Mouse (Mus musculus) embryonic facial prominence, embryonic 11.5 days (tissue): ENCODE results near the gene Tpst2. TPM values are rescaled to one million over a fixed set of nuclear protein-coding genes. Genes with fewer than 3 reads are reported as not detected.

Experiments used
- ATAC-seq: fragments of 200-750 bp; cut with Nextera tagmentation; replicated peaks from 2 replicates; pipeline ENCODE4 v1.8.0; 2017; ENCODE audit warnings: low read depth; ENCODE audit not compliant: insufficient number of reproducible peaks, low FRiP score, low TSS enrichment
- DNase-seq: peaks from one replicate; pipeline ENCODE4 v3.0.0-alpha.2; 2015; ENCODE audit warnings: low spot score
- H3K27ac ChIP-seq: fragments of 300-500 bp; sonication (generic); replicated peaks from 2 replicates; pipeline ENCODE4 v1.5.1; 2014; ENCODE audit warnings: mild to moderate bottlenecking, low read depth, low read length, control low read depth
- H3K27me3 ChIP-seq: fragments of 300-500 bp; sonication (generic); 2 replicates; pipeline ENCODE4 v1.6.1; 2014; ENCODE audit warnings: mild to moderate bottlenecking, low read length, moderate library complexity, mixed read lengths; ENCODE audit not compliant: control insufficient read depth, insufficient read depth
- H3K36me3 ChIP-seq: fragments of 300-500 bp; sonication (generic); replicated peaks from 2 replicates; pipeline ENCODE4 v1.6.1; 2014; ENCODE audit warnings: low read depth, mild to moderate bottlenecking, low read length, moderate library complexity, mixed read lengths; ENCODE audit not compliant: control insufficient read depth, insufficient read depth
- H3K4me1 ChIP-seq: fragments of 300-500 bp; sonication (generic); 2 replicates; pipeline ENCODE4 v1.6.1; 2014; ENCODE audit warnings: low read length, mixed read lengths; ENCODE audit not compliant: control insufficient read depth, insufficient read depth
- H3K4me2 ChIP-seq: fragments of 300-500 bp; sonication (generic); 2 replicates; pipeline ENCODE4 v1.6.1; 2014; ENCODE audit warnings: low read depth, mild to moderate bottlenecking, control low read depth, low read length, moderate library complexity
- H3K4me3 ChIP-seq: fragments of 300-500 bp; sonication (generic); 2 replicates; pipeline ENCODE4 v1.5.1; 2014; ENCODE audit warnings: low read depth, low read length, control low read depth
- H3K9ac ChIP-seq: fragments of 300-500 bp; sonication (generic); replicated peaks from 2 replicates; pipeline ENCODE4 v1.6.1; 2014; ENCODE audit warnings: mild to moderate bottlenecking, control low read depth, low read length
- H3K9me3 ChIP-seq: fragments of 300-500 bp; sonication (generic); replicated peaks from 2 replicates; pipeline ENCODE4 v1.6.1; 2016; ENCODE audit warnings: mild to moderate bottlenecking, low read length, inconsistent platforms, mixed read lengths; ENCODE audit not compliant: control insufficient read depth
- WGBS: fragments of 180-500 bp; shearing (Covaris S2); extraction: QIAGEN DNeasy Blood & Tissue Kit; methylation state at CpG from one replicate; pipeline ENCODE4 v1.1.7; 2014; 5-methylcytosine and 5-hydroxymethylcytosine counted together
- polyA plus RNA-seq: library from polyadenylated mRNA; unstranded; fragments of >200 nt; fragmentation: Nextera tagmentation; extraction: Ambion mirVana; gene quantifications from 2 replicates; pipeline ENCODE4 v1.2.1, GENCODE M21; 2014

Tpst2 gene
- polyA plus RNA-seq, 1 experiment from 2014 or later, result 29.0 TPM

- Histone ChIP-seq H3K36me3 (peaks cover 19% of the 10 kb centered on the region), H3K4me3 (no peak overlapping the region), H3K9ac (no peak overlapping the region), H3K9me3 (no peaks in the 10 kb centered on the region), H3K4me2 (no peak overlapping the region), H3K27ac (no peak overlapping the region), H3K27me3 (no peaks in the 10 kb centered on the region), H3K4me1 (no peaks in the 10 kb centered on the region)
- DNase-seq, result no peak
- ATAC-seq, result no peak
- WGBS, result 78% methylated on average over 7 of the region's 7 CpGs
Measured at GRCm38 (mm10) chr5:112339215-112339614, 62.7 kb downstream of the Tpst2 start.

- Histone ChIP-seq H3K9me3 (no peaks in the 10 kb centered on the region), H3K36me3 (peaks cover 2% of the 10 kb centered on the region), H3K9ac (peak within 1 kb of the TSS; percentile 77), H3K27me3 (no peaks in the 10 kb centered on the region), H3K27ac (no peak within 1 kb of the TSS), H3K4me2 (peak within 1 kb of the TSS; percentile 57), H3K4me1 (no peaks in the 10 kb centered on the region), H3K4me3 (peak within 1 kb of the TSS; percentile 82)
- ATAC-seq (no peak), DNase-seq (peak; percentile 87)
- WGBS, result 2% methylated on average over 57 of the region's 64 CpGs
Measured at GRCm38 (mm10) chr5:112342463-112343204, 66.1 kb downstream of the Tpst2 start, which contains the start of the genes Srrd and Hps4. Gene Srrd, minus strand, starts transcription at chr5:112343040. Gene Hps4, plus strand, starts transcription at chr5:112343083.

- Histone ChIP-seq H3K4me1 (no peaks in the 10 kb centered on the region), H3K36me3 (no peaks in the 10 kb centered on the region), H3K9me3 (no peaks in the 10 kb centered on the region), H3K4me2 (peak overlapping the region; percentile 57), H3K27ac (no peak overlapping the region), H3K9ac (peak overlapping the region; percentile 77), H3K27me3 (no peaks in the 10 kb centered on the region), H3K4me3 (peak overlapping the region; percentile 82)
- peak; percentile 57 for ATAC-seq
- peak; percentile 43 for DNase-seq
- WGBS, result 0% methylated on average over 24 of the region's 24 CpGs
Measured at GRCm38 (mm10) chr5:112343205-112343595, 66.7 kb downstream of the Tpst2 start.

GRCm38 (mm10) chr5:112344092-112344960, 67.8 kb downstream of the Tpst2 start:
- no peak overlapping the region for H3K4me2 ChIP-seq
- no peak overlapping the region for H3K9ac ChIP-seq
- ATAC-seq (no peak), DNase-seq (no peak)
- 77% methylated on average over 6 of the region's 6 CpGs for WGBS
- no peaks in the 10 kb centered on the region for H3K36me3 ChIP-seq
- no peaks in the 10 kb centered on the region for H3K4me1 ChIP-seq
- no peak overlapping the region for H3K4me3 ChIP-seq
- H3K27ac ChIP-seq, result no peak overlapping the region
- H3K27me3 ChIP-seq, result no peaks in the 10 kb centered on the region
- no peaks in the 10 kb centered on the region for H3K9me3 ChIP-seq

- Histone ChIP-seq H3K9ac (no peak overlapping the region; the same call in 1 of the 2 replicates), H3K4me2 (no peak overlapping the region), H3K4me1 (no peaks in the 10 kb centered on the region), H3K9me3 (no peaks in the 10 kb centered on the region), H3K27me3 (no peaks in the 10 kb centered on the region), H3K36me3 (no peaks in the 10 kb centered on the region), H3K4me3 (no peak overlapping the region), H3K27ac (no peak overlapping the region)
- ATAC-seq (no peak), DNase-seq (no peak)
- 87% methylated on average over 16 of the region's 16 CpGs for WGBS
Measured at GRCm38 (mm10) chr5:112346211-112346965, 69.9 kb downstream of the Tpst2 start.

- Histone ChIP-seq H3K9ac (no peak overlapping the region), H3K27ac (no peak overlapping the region), H3K4me3 (no peak overlapping the region), H3K27me3 (no peaks in the 10 kb centered on the region), H3K4me2 (no peak overlapping the region), H3K9me3 (no peaks in the 10 kb centered on the region), H3K4me1 (no peaks in the 10 kb centered on the region), H3K36me3 (no peaks in the 10 kb centered on the region)
- no peak for ATAC-seq
- 91% methylated on average over 8 of the region's 8 CpGs for WGBS
- DNase-seq, result no peak
Measured at GRCm38 (mm10) chr5:112349169-112349568, 72.7 kb downstream of the Tpst2 start.

- H3K4me2 ChIP-seq, result no peak overlapping the region
- DNase-seq, result no peak
- no peak overlapping the region for H3K9ac ChIP-seq
- no peaks in the 10 kb centered on the region for H3K4me1 ChIP-seq
- no peaks in the 10 kb centered on the region for H3K9me3 ChIP-seq
- no peak overlapping the region for H3K27ac ChIP-seq
- H3K27me3 ChIP-seq, result no peaks in the 10 kb centered on the region
- no peak for ATAC-seq
- H3K36me3 ChIP-seq, result no peaks in the 10 kb centered on the region; the same call in 1 of the 2 replicates
- WGBS, result 92% methylated on average over 6 of the region's 6 CpGs
- no peak overlapping the region for H3K4me3 ChIP-seq
Measured at GRCm38 (mm10) chr5:112355493-112355892, 79.0 kb downstream of the Tpst2 start.
